8 mouse cellular contexts compared by ENCODE assay signal in the genomic region with DNA sequence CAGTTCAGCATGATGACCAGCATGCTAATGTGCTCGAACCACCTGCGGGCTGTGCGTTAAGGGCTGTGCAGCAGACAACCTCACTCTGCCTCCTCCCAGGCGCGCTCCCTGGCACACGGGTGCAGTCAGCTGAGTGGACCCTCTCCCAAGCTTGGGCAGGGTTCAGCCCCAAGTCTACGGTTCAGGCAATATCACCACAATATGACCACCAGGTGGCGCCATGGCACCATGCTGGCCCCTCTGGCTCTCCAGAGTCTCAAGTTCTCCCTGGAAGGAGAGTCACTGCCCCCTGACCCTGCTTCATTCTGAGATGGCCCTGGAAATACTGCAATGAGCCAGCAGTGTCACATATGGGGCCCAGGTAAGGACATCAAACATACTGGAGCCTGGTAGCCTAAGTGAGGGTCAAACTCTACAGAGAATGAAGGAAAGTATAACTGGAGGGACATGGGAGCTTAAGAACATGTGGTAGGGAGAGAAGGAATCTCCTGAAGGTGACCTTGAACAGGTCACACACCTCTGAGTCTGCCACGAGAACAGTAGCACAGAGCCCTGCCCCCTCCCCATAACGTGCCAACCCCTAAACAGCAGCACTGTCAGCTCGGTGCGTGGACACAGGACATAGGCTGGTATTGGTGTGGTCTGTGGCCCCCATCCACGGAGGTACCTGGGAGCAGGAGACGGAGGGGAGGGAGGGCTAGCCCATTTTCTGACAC. TPM values are rescaled to one million over a fixed set of nuclear protein-coding genes. Genes with fewer than 3 reads are reported as not detected.
DNase-seq lines count a peak whose midpoint lies in the region; ATAC-seq and TF ChIP-seq lines count a peak whose summit lies in the region.

No protein-coding gene starts in this region.

- ATAC-seq in forebrain, embryonic 12.5 days (ENCODE audit: low FRiP score) = peak; percentile 70
- ATAC-seq in liver, postnatal 0 days = peak; percentile 47; the same call in 1 of the 2 replicates

- no peaks in the 10 kb centered on the region for H3K27me3 ChIP-seq in ES-Bruce4 (ENCODE audit: control insufficient read depth, insufficient read depth, low read length, poor library complexity, severe bottlenecking)
- H3K27me3 ChIP-seq in forebrain, embryonic 12.5 days = peaks cover 63% of the 10 kb centered on the region
- H3K27me3 ChIP-seq in liver, postnatal 0 days (ENCODE audit: insufficient read depth, low read length) = no peaks in the 10 kb centered on the region
- H3K27me3 ChIP-seq in thymus, adult 2 months (ENCODE audit: control insufficient read depth, insufficient read depth, low read length) = no peaks in the 10 kb centered on the region

- DNase-seq in c-Kit-positive CD71-positive TER-119-negative erythroid progenitor cells, embryonic 14.5 days (ENCODE audit: low read depth) = peak; percentile 42
- peak; percentile 23 for DNase-seq in heart, postnatal 25 days (ENCODE audit: low spot score)
- DNase-seq in kidney, postnatal 4 days = peak; percentile 90
- DNase-seq in liver, postnatal 0 days = peak; percentile 84
- peak; percentile 48 for DNase-seq in ovary, adult 18-20 months (ENCODE audit: low spot score)
- peak; percentile 60 for DNase-seq in thymus, adult 2 months

- no peak overlapping the region; the same call in 1 of the 2 replicates for H3K4me2 ChIP-seq in forebrain, embryonic 12.5 days
- no peak overlapping the region for H3K4me2 ChIP-seq in liver, postnatal 0 days (ENCODE audit: low read depth, low read length)

- H3K4me3 ChIP-seq in ES-Bruce4 (ENCODE audit: low read depth, low read length) = no peak overlapping the region
- no peak overlapping the region for H3K4me3 ChIP-seq in forebrain, embryonic 12.5 days (replicated peaks)
- no peak overlapping the region for H3K4me3 ChIP-seq in liver, postnatal 0 days (ENCODE audit: low read depth, low read length)
- no peak overlapping the region for H3K4me3 ChIP-seq in thymus, adult 2 months (ENCODE audit: control insufficient read depth, insufficient read depth, low read length)

- WGBS in forebrain, embryonic 12.5 days = 31% methylated on average over 14 of the region's 14 CpGs
- WGBS in liver, postnatal 0 days (ENCODE audit: insufficient replicate concordance) = 34% methylated on average over 14 of the region's 14 CpGs
- WGBS in thymus, adult 2 months = 40% methylated on average over 14 of the region's 14 CpGs

- no peak overlapping the region for H3K9ac ChIP-seq in ES-Bruce4 (ENCODE audit: low read depth, poor library complexity, severe bottlenecking)
- no peak overlapping the region for H3K9ac ChIP-seq in forebrain, embryonic 12.5 days
- H3K9ac ChIP-seq in liver, postnatal 0 days (replicated peaks) = no peak overlapping the region

- intact Hi-C loops in heart, postnatal 25 days (cut with DNase I) = loop anchor here (1.0 to 5.0 kb wide), 2 partner anchors 72 to 299 kb away; no protein-coding TSS in a partner anchor

- no peaks in the 10 kb centered on the region for H3K9me3 ChIP-seq in ES-Bruce4 (replicated peaks; ENCODE audit: control insufficient read depth, insufficient read depth, low read length, poor library complexity, severe bottlenecking)
- H3K9me3 ChIP-seq in forebrain, embryonic 12.5 days = no peaks in the 10 kb centered on the region
- H3K9me3 ChIP-seq in liver, postnatal 0 days (ENCODE audit: low read length) = no peaks in the 10 kb centered on the region

- TF ChIP-seq EP300 in ES-Bruce4 (IDR thresholded peaks at IDR 0.05; ENCODE audit: insufficient read depth, low read depth, low read length) = no peak
- no peak for TF ChIP-seq EP300 in liver, postnatal 0 days (IDR thresholded peaks at IDR 0.05; ENCODE audit: low read depth)

- no peaks in the 10 kb centered on the region for H3K4me1 ChIP-seq in ES-Bruce4 (ENCODE audit: control insufficient read depth, insufficient read depth, low read length)
- H3K4me1 ChIP-seq in forebrain, embryonic 12.5 days = peaks cover 26% of the 10 kb centered on the region
- no peaks in the 10 kb centered on the region for H3K4me1 ChIP-seq in liver, postnatal 0 days (ENCODE audit: insufficient read depth)
- no peaks in the 10 kb centered on the region for H3K4me1 ChIP-seq in thymus, adult 2 months (replicated peaks; ENCODE audit: control insufficient read depth, insufficient read depth, low read length)

- TF ChIP-seq POLR2A in ES-Bruce4 (IDR thresholded peaks at IDR 0.05; ENCODE audit: insufficient read depth, low read length) = no peak
- no peak for TF ChIP-seq POLR2A in thymus, adult 2 months (IDR thresholded peaks at IDR 0.05; ENCODE audit: control insufficient read depth, extremely low read depth, insufficient read depth, low read length, poor library complexity)

- H3K36me3 ChIP-seq in ES-Bruce4 (ENCODE audit: control insufficient read depth, insufficient read depth, low read length, poor library complexity, severe bottlenecking) = no peaks in the 10 kb centered on the region
- H3K36me3 ChIP-seq in forebrain, embryonic 12.5 days (replicated peaks) = peaks cover 3% of the 10 kb centered on the region; the same call in 1 of the 2 replicates
- no peaks in the 10 kb centered on the region for H3K36me3 ChIP-seq in liver, postnatal 0 days (replicated peaks; ENCODE audit: insufficient read depth, low read length)
- H3K36me3 ChIP-seq in thymus, adult 2 months (ENCODE audit: control insufficient read depth, insufficient read depth, low read length) = no peaks in the 10 kb centered on the region

- H3K27ac ChIP-seq in ES-Bruce4 (ENCODE audit: insufficient read depth, low read length) = no peak overlapping the region
- H3K27ac ChIP-seq in forebrain, embryonic 12.5 days = peak overlapping the region; percentile 51; the same call in 1 of the 2 replicates
- H3K27ac ChIP-seq in liver, postnatal 0 days (ENCODE audit: low read depth) = no peak overlapping the region
- H3K27ac ChIP-seq in thymus, adult 2 months (ENCODE audit: control insufficient read depth, insufficient read depth, low read length) = no peak overlapping the region

- TF ChIP-seq CTCF in ES-Bruce4 (IDR thresholded peaks at IDR 0.05; ENCODE audit: low read depth, low read length) = peak; percentile 97
- peak; percentile 97 for TF ChIP-seq CTCF in liver, postnatal 0 days (IDR thresholded peaks at IDR 0.05; ENCODE audit: low read depth)
- TF ChIP-seq CTCF in thymus, adult 2 months (IDR thresholded peaks at IDR 0.05; ENCODE audit: borderline replicate concordance, control insufficient read depth, extremely low read depth, insufficient read depth, low read length, poor library complexity) = peak; percentile 87; the same call in 1 of the 2 replicates

RNA-seq across cellular contexts. Expression of a gene that starts 28.9 kb away (rescaled TPM):
- polyA plus RNA-seq in ES-Bruce4 (2011; ENCODE audit: insufficient read depth, insufficient read length, low read depth, missing spikeins) = not detected in 2 replicates
- 0.29 and 0.45 TPM in 2 replicates for polyA plus RNA-seq in forebrain, embryonic 12.5 days (2016; fragmentation: Nextera tagmentation; extraction: Ambion mirVana)
- total RNA-seq in heart, postnatal 25 days (2021) = not detected
- polyA plus RNA-seq in liver, postnatal 0 days (2015; fragmentation: Nextera tagmentation; extraction: Ambion mirVana) = 0.21 TPM in 1 of 2 replicates, not detected in the other
- polyA plus RNA-seq in thymus, adult 2 months (2012; rRNA removed) = 0.80 and 1.8 TPM in 2 replicates

RNA-seq across cellular contexts. Expression of a gene that starts 31.9 kb away (rescaled TPM):
- not detected in 2 replicates for polyA plus RNA-seq in ES-Bruce4 (2011; ENCODE audit: insufficient read depth, insufficient read length, low read depth, missing spikeins)
- polyA plus RNA-seq in forebrain, embryonic 12.5 days (2016; fragmentation: Nextera tagmentation; extraction: Ambion mirVana) = not detected in 2 replicates
- 1 to 10 TPM; 1.6 to 2.2 TPM for total RNA-seq in heart, postnatal 25 days (2021)
- polyA plus RNA-seq in liver, postnatal 0 days (2015; fragmentation: Nextera tagmentation; extraction: Ambion mirVana) = 0.75 and 1.6 TPM in 2 replicates
- 4.7 and 7.6 TPM in 2 replicates for polyA plus RNA-seq in thymus, adult 2 months (2012; rRNA removed)

RNA-seq across cellular contexts. Expression of a gene that starts 35.6 kb away (rescaled TPM):
- 4.4 and 5.6 TPM in 2 replicates for polyA plus RNA-seq in ES-Bruce4 (2011; ENCODE audit: insufficient read depth, insufficient read length, low read depth, missing spikeins)
- polyA plus RNA-seq in forebrain, embryonic 12.5 days (2016; fragmentation: Nextera tagmentation; extraction: Ambion mirVana) = 7.8 and 7.9 TPM in 2 replicates
- total RNA-seq in heart, postnatal 25 days (2021) = 1 to 10 TPM; 6.9 to 7.3 TPM
- polyA plus RNA-seq in liver, postnatal 0 days (2015; fragmentation: Nextera tagmentation; extraction: Ambion mirVana) = 0.15 and 0.17 TPM in 2 replicates
- 1.5 and 4.3 TPM in 2 replicates for polyA plus RNA-seq in thymus, adult 2 months (2012; rRNA removed)

RNA-seq across cellular contexts. Expression of a gene that starts 52.6 kb away (rescaled TPM):
- not detected in 2 replicates for polyA plus RNA-seq in ES-Bruce4 (2011; ENCODE audit: insufficient read depth, insufficient read length, low read depth, missing spikeins)
- not detected in 2 replicates for polyA plus RNA-seq in forebrain, embryonic 12.5 days (2016; fragmentation: Nextera tagmentation; extraction: Ambion mirVana)
- under 1 TPM; 0.47 to 0.84 TPM for total RNA-seq in heart, postnatal 25 days (2021)
- polyA plus RNA-seq in liver, postnatal 0 days (2015; fragmentation: Nextera tagmentation; extraction: Ambion mirVana) = 0.06 TPM in 1 of 2 replicates, not detected in the other
- polyA plus RNA-seq in thymus, adult 2 months (2012; rRNA removed) = 0.44 and 0.61 TPM in 2 replicates

RNA-seq across cellular contexts. Expression of a gene that starts 56.5 kb away (rescaled TPM):
- polyA plus RNA-seq in ES-Bruce4 (2011; ENCODE audit: insufficient read depth, insufficient read length, low read depth, missing spikeins) = not detected in 2 replicates
- polyA plus RNA-seq in forebrain, embryonic 12.5 days (2016; fragmentation: Nextera tagmentation; extraction: Ambion mirVana) = 0.19 and 0.31 TPM in 2 replicates
- total RNA-seq in heart, postnatal 25 days (2021) = not detected
- 0.07 and 0.15 TPM in 2 replicates for polyA plus RNA-seq in liver, postnatal 0 days (2015; fragmentation: Nextera tagmentation; extraction: Ambion mirVana)
- 0.19 and 0.42 TPM in 2 replicates for polyA plus RNA-seq in thymus, adult 2 months (2012; rRNA removed)

Comparison
In these comparisons a context has a peak if more than half of its experiments do, and no peak if none do; other contexts are left out.
1. DNase-seq: peak in every context shown above with its lines; median percentile 90 in kidney, postnatal 4 days; 84 in liver, postnatal 0 days; 60 in thymus, adult 2 months; 48 in ovary, adult 18-20 months; 42 in c-Kit-positive CD71-positive TER-119-negative erythroid progenitor cells, embryonic 14.5 days; 23 in heart, postnatal 25 days.